Mouse (Mus musculus): ENCODE results near the gene Slc44a1.

The Slc44a1 gene

DNA sequence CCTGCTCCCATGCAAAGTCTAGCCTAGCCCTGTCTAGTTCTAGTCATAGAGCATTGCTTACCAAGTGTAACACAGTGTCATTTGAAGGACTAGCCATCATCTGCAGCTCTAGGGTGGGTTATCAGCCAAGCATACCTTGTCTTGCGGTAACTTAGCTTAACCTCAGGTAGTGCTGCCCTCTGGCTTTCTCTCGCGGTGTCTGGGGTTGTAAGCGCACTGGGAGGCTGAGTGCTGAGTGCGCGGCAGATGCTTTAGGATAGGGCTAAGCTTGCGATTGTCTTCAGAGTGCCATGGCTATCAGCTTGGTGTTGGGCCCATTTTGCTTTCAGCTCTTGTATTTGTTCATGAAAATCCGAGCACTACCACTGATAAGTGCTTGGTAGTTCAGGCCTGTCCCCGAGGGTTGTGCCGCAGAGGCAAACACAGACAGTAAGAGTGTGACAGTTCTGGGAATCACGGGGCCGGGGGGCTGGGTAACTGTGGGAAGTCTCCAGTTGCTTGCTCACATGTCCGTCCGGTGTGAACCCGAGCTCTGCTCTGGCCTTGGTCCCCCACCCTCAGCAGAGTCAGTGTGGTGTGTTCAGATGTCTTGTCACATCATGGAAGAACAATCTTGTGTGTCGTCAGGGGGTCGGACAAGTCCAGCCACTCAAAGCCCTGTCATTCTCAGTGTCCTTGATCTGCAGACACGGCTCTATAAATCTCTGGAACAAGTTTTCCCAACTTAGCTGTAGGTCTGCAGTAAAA lies 22.5 kb downstream of the Slc44a1 start:
- DNase-seq (ENCODE audit: low read depth, low spot score) = no peak

DNA sequence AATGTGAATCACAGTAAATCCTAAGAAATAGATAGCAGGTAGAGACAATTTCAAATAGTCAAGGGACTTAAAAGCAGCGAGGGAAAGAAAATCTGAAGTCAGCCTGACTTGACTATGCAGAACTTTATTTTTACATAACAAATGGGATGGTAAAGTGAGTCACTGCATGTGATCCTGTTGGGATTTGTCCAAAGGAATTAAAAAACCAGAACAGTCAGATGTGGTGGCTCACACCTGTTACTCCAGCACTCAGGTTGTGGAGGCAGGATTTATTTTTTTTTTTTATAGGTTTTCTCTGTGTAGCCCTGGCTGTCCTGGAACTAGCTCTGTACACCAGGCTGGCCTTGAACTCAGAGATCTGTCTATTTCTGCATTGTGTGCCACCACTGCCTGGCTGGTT lies 25.7 kb downstream of the Slc44a1 start:
- no peak for DNase-seq (ENCODE audit: low read depth, low spot score)

DNA sequence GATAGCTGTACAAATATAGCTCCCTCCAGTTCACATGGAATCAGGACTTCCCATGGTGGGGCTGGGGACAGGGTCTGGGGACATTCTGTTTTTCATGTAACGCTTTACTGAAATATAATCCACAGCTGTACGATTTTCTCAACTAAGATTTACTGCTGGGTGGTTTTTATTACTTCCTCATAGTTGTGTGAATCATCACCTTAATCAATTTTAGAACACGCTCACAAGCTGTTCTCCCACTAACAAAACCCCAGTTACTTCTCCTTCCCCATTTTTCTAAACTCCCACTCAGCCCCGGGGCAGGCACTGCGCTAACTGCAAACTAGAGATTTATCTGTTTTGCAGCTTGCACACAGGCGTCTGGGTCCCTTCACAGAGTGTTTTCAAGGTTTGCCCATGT lies 28.8 kb downstream of the Slc44a1 start:
- no peak for DNase-seq (ENCODE audit: low read depth, low spot score)

DNA sequence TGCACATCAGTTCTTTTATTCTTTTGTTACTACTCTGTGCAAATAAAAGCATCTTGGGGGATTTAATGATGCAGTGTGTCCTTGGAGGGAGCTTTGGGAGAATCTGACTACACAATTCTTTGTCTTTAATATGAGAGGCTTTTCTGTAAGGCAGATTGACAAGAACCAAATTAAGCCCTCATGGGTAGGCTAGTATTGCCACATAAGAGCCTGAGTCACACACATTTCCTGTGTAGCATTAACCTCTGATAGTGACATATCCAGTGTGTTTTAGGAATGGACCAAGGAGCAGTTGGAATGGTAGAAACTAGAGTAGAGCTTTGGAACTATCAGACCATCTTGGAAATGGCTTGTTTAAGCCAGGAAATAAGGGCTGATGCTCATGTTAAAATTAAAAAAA lies 33.9 kb downstream of the Slc44a1 start:
- DNase-seq (ENCODE audit: low read depth, low spot score) = no peak

DNA sequence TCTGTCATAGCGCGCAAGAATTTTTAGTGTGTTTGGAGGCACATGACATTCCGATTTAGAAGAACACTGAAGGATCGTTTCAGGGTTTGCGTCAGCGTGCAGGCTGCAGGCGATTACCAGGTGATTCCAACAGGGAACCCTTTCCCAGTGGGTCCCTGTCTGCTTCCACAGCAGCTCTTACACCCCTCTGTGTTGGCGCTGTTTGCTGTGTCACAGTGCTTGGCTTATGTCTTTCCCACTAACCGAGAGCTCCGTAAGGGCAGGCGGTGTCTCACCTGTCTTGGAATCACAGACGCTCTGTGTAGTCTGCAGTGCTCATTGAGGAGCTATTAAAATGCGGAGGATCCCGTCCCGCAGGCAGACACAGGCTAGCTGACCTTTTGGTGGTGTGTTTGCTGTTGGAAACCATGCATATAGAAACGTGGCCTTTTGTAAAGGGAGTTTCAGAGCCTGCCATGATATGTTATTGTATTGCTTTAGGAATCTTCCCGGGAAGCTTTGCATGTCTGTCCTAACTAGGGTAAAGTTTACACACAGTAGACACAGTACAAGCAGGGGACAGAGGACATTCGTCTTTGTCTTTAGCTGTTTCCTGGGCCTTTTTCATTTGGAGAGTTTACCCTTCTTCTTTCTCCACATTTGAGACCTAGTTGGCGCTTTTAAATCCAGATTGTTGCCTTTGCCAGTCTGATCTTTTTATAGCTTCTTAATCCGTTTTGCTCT lies 35.2 kb downstream of the Slc44a1 start:
- no peak for DNase-seq (ENCODE audit: low read depth, low spot score)

DNA sequence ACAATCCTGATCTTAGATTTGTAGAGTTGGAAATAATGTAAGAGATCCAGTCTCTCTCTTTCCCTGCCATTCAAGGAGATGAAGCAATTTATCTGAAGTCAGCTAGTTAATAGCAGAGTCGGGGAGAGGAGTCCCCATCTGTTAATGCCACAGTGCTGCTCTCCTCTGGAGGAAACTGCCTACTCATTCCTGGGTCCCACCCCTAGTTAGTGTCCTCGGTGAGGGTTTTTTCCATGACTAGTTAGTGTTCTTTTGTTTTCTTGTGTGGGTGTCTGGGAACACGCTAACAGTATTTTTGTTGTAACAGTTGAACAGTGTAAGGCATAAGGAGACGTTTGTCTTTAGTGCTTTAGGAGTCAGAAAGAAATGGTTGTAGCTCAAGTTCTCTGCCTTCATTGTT lies 38.4 kb downstream of the Slc44a1 start:
- DNase-seq (ENCODE audit: low read depth, low spot score) = no peak

DNA sequence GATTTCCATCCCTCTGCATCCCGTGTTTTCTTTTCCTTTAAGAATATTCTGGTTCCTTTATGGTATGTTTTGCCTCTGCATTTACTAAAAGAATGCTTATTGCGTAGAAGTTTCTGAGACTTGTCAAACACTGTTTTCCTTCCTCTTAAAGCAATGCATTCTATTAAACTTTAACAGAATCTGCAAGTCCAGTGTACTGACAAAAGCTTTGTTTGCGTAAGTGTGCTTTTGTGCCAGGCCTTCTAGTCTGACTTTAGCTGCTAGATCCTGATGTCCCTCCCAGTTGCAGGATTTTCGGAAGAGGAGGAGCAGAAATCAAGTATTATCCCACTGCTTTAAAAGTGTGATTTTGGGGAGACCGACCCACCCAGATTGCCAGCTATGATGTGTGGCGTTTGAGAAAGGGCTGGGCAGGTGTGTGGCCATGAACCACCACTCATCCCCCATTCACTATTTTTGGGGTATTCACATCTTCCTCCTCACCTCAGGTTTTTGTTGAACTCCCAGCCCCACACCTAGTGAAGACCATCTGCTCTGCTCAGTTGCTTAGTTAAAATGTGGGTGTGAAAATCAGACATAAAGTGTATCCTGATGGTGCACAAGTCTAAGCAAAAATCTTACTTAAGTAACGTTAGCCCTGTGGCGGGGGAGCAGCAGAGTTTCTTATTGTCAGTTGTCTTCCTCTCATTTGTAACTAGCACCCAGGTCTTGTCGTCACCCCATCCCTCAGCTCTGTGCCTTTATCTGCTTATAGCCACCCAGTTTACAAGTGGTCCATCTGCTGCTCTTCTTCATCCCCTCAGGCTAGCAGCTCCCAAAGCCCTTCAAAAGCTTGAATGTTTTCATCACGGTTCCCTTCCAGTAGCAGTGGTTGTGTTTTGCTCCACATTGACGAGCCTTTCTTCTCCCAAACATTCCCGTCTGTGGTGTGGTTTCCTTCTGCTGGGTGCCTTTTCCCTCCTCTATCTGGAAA lies 47.3 kb downstream of the Slc44a1 start:
- DNase-seq (ENCODE audit: low read depth, low spot score) = no peak

DNA sequence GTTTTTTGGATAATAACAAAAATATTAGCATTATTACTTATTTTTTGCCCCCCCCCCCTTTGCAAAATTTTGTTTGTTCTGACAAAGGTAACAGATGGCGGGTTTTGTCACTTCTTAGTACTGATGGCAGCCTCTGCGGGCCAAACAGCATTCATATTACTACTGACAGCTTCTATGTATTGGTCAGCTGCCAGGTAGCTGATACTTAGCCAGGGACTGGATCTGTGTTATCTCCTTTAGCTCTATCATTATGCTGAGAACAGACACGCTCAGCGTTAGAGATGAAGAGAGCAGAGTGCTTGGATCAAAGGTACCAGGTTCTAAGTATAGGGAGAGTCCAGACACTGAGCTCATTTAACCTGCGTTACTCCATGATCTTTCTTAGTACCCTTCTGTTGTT lies 48.6 kb downstream of the Slc44a1 start:
- DNase-seq (ENCODE audit: low read depth, low spot score) = no peak

DNA sequence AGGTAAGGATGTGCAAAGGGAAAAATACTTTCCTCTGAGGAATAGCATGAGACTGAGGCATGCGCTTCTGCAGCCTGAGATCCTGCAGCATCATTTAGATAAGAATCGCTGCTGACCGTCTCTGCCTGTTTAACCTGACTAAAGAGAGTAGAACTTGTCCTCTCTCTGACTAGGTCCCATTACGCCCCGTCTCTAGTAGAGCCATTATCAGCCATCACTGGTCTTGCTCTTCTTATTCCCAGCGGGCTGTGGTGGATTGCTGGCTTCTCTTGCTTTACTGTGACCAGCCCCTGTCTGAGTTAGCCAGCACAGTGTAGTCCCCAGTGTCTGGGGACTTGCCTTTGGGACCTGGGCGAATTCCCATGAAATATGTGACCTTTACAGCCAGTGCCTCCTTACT lies 50.2 kb downstream of the Slc44a1 start:
- no peak for DNase-seq (ENCODE audit: low read depth, low spot score)

DNA sequence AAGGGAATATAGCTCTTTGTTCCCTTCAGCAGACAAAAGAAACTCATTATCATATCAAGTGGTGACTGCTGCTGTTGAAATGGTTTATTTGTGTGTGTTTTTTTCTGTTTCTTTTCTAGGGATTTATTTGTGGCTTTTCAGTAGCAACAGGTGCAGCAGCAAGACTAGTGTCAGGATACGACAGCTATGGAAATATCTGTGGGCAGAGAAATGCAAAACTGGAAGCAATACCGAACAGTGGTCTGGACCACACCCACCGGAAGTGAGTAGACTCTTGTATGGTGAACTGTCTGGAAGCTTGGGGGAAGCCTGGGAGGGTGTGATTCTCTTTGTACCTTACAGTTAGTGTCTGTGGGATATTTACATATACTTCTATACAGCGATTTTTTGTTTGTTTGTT lies 51.1 kb downstream of the Slc44a1 start:
- DNase-seq (ENCODE audit: low read depth, low spot score) = no peak

DNA sequence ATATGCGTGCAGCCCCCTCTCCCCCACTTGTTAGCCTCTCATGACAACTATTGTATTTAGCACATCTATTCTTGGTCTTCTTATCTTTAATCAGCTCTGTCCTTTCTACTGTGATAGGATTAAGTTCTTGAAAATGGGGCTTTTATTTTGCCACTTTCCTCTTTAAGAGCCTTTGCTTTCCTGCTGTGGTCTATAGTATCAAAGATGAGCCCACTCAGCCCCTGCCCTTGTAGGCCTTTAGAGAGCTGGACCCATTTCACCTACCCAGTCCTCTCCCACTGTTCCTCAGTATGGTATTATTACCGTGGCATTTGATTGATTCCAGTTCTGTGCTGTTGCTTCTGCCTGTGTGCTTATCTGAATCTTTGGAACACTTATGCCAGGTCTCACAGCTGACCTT lies 55.4 kb downstream of the Slc44a1 start:
- DNase-seq (ENCODE audit: low read depth, low spot score) = no peak

DNA sequence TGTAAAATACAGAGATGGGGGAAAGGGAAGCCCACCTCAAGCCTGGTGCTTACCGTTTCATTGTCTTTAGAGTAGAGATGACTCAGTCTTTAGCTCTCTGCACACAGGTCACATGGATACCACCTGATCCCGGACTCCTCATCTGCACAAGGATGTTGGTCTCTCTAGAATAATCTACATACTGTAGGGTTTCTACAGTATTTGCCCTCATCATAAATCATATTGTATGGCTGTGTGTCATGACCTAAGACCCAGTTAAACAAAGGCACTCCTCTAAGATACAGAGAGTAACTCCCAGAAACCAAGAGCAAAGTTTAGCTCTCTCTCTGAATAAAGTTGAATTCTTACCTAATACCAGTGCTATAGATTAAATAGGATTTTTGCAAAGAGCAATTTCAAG lies 62.6 kb downstream of the Slc44a1 start:
- no peak for DNase-seq (ENCODE audit: low read depth, low spot score)

DNA sequence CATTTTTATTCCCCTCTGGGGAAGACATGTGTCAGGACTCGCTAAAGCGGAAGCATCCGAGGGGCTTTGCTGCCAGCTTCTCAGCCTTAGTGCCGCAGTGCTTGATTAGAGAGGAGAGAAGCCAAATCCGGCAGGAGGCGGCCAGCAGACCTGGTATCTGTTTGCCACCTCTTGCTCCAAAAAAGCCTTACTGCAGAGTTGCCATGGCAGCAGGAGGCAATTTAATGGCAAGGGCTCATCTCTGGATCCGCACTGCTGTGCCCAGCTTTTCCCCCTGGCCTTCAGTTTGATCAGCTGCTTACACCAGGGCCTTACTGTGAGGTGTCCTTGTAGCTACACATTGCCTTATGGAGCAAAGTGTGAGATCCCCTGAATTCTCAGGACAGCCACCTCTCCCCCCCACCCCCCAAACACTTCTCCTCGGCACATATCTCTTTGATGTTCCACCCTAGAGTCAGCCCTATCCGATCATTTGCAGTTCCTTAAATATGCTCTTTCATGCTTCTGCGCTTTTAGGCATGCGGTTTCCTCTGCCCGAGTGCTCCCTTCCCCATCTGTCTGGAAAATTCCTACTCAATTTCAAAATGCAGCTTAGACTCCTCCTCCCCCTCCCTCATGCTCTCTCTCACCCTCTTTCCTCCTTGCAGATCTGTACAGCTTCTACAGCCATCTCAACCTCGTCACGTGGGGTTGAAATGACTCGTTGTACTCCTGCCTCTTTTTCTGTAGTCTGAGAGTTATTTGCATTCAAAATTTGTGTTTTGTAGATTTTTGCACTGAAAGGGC lies 72.1 kb downstream of the Slc44a1 start:
- DNase-seq (ENCODE audit: low read depth, low spot score) = no peak

DNA sequence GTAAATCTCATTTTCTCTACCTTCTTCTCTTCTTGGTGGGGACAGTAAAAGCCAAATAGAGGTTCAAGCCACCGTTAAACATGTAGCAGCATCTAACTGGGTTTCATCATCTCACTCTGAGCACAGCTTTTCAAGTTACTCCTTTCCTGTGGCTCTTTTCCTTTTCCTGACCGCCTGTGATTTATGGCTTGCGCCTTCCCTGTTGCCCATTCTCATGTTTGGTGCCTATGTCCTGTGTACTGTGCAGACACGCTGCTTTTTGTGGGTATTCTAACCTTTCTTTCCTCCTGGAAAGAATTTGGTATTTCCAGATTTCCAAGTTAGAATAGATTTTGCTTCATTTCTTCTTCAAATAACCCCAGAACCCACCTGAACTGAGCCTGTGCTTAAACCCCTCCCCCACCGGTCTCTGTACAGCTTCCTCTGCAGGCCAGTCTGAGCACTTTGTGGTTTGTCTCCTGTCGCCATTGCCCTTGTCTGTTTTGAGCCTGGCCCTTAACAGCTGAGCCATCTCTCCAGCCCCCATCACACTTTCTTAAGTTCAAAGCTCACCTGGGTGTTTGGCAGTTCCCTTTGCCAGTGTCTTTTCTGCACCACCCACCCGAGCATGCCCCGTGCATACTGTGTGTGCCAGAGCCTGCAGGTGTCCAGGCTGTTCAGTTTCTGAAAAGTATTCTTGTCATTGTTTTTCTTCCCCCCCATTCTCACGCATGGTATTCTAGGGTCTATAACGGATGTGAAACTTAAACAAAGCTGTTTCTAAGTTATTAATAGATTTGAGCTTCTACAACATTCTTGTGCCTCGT lies 73.3 kb downstream of the Slc44a1 start:
- no peak for DNase-seq (ENCODE audit: low read depth, low spot score)

DNA sequence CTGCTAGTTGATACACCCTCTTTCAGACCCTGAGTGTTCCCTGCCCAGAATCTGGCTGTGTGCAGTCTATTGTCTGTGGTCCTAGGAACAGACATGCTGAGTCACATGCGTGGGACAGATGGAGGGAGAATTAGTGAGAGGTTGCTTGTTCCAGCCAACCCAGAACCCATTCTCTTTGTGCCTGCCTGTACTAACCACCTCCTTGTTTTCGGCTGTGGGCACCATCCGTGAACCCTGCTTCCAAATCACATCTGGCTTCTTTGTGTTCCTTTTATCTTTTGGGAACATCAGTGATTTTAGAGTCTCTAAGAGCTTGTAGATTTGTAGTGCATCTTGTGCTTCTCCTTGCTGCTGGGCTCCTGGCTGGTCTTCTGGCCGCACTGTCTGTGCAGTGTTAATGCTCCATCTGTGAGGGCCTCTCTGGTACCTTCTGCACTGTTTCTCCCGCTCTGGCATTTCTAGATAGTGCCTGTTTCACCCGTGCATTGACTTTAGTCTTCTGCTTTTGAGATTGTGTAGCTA lies 75.9 kb downstream of the Slc44a1 start:
- no peak for DNase-seq (ENCODE audit: low read depth, low spot score)

DNA sequence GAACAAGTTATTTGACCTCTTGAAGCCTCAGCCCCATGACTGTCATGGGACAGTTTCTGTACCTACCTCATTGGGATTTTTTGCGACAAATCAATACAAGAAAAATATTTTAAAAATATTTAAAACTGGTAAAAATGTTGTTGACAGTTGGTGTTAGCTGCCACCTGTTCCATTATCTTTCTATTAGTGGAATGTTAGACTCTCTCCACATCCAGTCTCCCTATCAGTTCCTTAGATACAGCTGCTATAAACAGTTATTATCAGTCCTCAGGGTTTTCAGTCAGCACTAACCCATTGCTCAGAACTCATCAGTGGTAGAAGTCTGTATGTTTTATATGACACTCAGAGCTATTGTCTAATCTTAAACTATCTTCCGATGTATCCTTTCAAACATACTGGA lies 79.2 kb downstream of the Slc44a1 start:
- no peak for DNase-seq (ENCODE audit: low read depth, low spot score)

DNA sequence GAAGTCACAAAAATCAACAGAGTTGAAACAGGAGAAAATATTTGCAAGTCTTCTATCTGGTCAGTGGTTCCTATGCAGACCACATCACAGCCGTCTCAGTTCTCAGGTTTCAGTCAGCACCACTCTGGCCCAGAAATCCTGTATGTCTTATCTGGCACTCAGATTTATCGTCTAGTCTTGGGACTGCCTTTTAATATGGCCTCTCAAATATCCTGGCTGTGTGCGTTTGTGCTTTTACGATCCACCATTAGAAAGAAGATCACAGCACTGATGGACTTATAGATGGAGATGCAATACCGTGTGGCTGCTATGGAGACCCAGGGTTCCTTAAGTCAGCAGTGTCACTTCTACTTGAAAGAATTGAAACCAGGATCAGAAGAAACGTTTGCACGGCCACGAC lies 80.8 kb downstream of the Slc44a1 start:
- no peak for DNase-seq (ENCODE audit: low read depth, low spot score)

DNA sequence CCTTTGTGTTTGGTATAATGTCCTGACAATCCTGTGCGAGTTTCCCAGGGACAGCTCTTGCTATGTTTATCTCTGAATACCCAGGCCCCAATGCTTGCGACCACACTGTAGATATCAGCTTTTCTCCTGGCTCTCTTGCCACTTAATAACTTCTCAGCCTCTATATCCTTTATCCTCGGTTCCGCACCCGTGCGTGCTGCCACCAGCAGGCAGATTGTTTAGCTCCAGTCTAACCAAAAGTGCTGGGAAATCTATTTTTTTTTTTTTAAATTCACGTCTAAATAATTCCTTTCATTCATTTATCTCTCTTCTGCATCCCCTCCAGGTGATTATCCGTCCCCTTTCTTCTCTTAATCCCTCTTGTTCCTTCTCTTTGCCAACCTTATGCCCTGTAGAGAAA lies 82.4 kb downstream of the Slc44a1 start:
- DNase-seq (ENCODE audit: low read depth, low spot score) = no peak

DNA sequence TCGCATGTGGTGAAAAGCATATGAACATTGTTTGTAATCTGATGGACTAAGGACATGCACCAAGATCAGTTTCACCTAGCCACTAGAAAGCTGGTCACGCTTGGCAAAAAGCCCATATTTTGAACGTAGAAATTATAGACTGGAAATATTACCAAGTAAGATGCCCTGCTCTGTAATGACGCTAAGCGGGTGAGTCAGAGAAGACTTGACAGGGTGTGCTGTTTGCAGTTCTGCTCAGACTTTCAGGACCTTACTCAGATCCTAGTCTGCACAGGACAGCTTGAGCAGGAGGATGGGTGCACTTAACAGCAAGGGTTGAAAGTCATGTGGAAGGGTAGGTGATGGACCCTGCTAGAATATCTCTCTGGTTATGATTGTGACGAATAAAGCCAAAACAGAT lies 85.3 kb downstream of the Slc44a1 start:
- DNase-seq (ENCODE audit: low read depth, low spot score) = no peak

DNA sequence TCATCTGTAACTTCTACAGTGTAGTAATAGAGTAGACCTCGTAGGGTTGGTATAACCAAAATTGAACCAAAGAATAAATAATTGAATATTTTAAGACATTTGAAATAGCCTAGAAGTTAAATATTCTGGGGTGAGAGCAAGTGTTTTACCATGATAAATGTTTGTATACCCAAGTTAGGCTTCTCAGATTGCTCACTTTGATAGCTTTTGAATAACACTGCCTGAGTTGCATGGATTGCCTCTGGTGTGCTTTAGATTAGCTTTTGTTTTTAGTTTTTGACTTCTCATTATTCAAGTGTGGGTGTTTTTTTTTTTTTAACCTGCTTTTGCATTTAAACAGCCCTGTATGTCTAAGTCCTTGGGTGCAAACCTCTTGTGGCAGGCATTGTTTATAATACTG lies 85.8 kb downstream of the Slc44a1 start:
- DNase-seq (ENCODE audit: low read depth, low spot score) = no peak

All from embryo, embryonic 11.5 days (tissue).